Mouse (Mus musculus): Measurements from ENCODE around the gene Commd4.

Gene Commd4

DNA sequence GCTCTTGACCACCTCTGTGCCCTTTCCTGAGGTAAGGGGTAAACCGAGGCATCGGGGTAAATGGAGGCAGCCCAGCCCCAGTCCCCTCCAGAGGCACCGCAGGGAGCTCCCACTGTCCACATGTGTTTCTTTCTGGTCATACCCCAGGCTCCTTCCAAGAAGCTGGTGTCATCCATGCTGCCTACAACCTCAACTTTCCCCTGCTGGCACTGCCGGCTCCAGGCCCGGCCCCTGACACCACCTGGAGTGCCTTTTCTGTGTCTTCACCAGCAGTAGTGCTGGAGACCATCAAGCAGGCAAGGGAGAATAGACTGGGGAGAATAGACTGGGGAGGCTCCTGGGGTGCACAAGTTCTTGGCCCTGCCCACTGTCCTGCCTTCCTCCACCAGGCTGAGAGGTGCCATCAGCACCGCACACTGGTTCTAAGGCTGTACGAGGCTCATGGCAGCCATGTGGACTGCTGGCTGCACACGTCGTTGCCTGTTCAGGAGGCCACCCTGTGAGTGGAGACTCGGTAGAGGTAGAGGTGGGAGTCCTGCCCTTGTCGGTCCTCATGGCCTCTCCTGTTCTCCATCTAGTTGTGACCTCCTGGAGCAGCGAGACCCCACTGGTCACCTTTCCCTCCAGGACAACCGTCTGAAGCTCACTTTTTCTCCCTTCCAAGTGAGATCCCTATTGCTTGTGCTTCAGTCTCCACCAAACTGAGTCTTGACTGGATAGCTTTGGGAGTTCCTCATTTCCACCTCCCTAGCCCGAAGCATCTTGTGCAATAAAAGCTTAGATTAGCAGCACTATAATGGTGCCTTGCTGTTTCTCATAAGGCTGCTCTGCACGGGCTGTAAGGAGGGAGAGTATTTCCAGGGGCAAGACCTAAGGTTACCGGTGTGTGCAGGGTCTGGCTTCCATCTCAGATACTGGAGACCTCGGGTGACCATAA lies 16.4 kb downstream of the Commd4 start:
- DNase-seq (ENCODE audit: low read depth, low spot score) = no peak

DNA sequence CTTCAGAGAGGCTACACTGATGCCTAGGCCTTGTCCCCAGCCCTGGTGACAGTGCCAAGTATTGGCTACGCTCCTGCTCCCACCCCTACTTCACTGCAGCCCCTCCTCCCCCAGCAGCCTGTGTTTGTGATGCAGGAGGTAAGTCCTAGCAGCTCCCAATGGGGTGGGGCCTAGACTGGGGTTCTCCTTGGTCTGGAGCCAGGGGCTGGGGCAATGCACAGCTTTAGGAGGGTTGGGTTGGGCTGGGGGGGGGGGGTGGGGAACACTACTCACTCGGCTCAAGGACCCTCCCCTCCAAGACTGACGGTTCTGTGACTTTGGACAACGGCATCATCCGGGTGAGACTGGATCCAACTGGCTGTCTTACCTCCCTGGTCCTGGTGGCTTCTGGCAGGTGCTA lies 18.6 kb downstream of the Commd4 start:
- DNase-seq (ENCODE audit: low read depth, low spot score) = no peak

DNA sequence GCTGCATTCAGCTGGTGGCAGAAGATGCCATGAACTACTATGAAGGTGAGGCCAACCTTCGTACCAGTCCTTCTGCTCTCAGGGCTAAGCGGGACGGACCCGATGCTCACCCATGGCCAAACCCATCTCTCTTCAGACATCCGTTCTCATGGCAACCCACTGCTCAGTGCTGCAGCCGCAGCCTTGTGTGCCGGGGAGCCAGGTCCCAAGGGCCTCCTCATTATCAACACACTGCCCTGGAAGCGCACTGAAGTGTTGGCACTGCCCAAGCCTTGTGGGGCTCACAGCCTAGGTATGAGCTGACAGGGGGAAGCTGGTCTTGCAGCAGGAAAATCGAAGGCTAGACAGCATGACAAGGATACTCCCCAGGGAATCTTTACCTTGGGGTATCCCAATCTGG lies 19.0 kb downstream of the Commd4 start:
- DNase-seq (ENCODE audit: low read depth, low spot score) = no peak

DNA sequence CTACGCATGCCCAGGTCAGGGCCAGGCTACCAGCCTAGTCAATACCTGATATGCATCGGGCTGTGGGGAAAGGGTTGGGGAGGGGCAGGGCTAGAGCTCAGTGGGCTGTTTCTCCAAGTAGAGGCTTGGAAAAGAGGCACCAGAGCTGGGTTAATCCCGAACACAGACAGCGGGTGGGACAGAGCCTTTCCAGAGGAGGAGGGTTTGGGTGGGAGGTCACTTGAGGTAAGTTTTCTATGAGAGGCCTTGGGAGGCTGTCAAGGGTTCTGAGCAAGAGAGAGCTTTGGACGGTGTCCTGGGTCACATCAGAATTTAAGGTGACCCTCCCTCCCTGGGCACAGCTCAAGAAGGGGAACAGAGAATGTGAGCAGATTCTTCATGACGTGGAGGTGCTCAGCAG lies 19.6 kb downstream of the Commd4 start:
- no peak for DNase-seq (ENCODE audit: low read depth, low spot score)

DNA sequence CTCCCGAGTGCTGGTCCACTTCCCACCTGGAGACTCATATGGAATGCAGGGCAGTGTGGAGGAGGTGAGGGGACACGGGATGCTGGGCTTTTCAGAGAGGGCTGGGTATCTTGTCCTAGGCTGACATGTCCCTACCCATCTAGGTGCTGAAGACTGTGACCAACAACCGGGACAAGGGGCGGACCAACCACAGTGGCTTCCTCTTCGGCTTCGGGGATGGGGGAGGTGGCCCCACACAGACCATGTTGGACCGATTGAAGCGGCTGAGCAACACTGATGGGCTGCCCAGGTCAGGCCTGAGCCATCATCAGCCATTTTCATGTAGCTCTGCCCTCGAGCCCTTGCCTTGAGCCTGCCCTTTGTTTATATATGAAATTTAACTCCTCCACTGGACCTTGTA lies 20.4 kb downstream of the Commd4 start:
- DNase-seq (ENCODE audit: low read depth, low spot score) = no peak

DNA sequence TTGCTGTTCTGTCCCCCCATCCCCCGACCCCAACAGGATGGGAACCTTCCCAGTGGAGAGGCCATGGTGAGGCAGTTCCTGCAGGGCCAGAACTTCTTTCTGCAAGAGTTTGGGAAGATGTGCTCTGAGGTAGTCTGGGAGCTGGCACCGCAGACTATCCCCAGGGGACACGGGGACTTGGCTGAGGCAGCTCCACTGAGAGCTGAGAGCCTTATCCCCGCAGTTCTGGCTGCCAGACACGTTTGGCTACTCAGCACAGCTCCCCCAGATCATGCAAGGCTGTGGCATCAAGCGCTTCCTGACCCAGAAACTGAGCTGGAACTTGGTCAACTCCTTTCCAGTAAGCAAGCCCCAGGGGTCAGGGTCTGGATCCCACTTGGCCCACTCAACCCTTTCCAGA lies 20.9 kb downstream of the Commd4 start:
- DNase-seq (ENCODE audit: low read depth, low spot score) = no peak

DNA sequence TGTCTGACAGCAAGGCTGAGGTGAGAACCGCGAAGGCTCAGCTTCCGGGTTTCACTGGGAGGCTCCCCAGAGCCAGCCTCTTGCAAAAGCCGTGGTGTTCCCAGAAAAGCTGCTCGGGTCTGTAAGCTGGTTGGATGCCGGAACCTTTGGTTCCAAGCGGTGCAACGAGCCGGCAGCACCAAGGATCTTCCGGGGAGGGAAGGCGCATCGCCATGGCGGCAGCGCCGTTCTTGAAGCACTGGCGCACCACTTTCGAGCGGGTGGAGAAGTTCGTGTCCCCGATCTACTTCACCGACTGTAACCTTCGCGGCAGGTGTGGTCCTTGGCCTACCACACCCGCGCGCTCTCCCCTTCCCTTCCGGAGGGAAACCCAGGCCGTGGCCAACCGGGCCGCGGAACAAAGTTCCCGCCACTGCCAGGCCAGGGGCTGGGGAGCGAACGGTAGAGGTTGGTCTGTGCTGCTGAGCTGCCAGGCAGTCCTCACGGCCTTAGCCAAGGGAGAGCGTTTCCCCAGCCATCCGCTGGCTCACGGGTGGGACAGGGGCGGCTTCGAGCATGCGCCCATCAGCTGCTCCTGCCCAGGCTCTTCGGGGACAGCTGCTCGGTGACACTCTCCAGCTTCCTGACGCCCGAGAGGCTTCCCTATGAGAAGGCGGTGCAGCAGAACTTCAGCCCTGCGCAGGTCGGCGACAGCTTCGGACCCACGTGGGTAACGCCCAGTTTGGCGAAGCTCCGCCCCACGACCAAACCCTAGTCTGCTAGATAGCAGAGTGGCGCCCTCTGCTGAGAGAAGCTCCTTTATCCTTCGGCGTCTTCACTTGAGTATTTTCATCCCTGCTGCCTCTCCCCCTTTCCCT lies 27.3 kb downstream of the Commd4 start, which contains the start of gene Man2c1:
Gene Man2c1 (plus strand): TSS at position 114 of the 857 bp plus-strand sequence.
- DNase-seq (ENCODE audit: low read depth, low spot score) = peak; percentile 94

DNA sequence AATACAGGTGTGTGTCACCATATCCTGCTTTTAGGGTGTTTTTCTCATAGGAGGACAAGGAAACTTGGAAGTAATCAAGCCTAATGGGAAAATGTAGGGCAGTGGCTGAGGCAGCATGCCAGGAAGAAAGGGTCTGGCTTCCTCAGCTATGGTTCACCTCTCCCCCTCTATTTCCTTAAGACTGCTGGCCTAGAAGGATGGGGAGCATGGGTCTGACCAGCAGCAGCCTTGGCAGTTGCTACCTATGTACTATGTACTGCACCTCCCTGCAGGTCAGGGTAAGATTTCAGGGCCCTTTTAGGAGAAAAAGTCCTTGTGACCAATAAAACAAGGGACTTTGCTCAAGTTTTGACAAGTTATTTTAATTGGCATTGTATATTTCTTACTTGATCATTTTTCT lies 28.5 kb downstream of the Commd4 start:
- no peak for DNase-seq (ENCODE audit: low read depth, low spot score)

DNA sequence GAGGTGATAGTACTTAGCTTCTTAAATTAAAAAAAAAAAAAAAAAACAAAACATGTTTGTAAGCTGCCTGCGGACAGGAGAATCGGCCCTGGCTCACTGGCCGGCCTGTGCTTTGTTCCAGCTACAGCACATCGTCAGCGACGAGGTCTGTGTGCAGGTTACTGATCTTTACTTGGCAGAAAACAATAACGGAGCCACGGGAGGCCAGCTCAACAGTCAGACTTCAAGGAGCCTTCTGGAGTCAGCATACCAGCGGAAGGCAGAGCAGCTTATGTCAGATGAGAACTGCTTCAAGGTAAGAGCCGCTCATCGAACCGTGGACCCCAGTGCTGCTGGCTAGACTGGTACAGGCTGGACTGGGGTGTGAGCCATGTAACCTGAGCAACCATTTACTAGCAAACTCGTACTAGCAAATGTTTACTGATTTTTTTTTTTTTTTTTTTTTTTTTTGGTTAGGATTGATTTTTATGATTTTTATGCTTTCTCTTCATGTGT lies 40.8 kb downstream of the Commd4 start:
- DNase-seq (ENCODE audit: low read depth, low spot score) = no peak
